Mouse (Mus musculus) ES-E14 (cell line): ENCODE data around the gene Abcf1.

Experiments used
- CHD2 ChIP-seq: IDR thresholded peaks from 2 replicates; pipeline ENCODE4 v1.6.1; 2014; ENCODE audit warnings: mild to moderate bottlenecking, low read depth, low read length, inconsistent platforms
- ZC3H11A ChIP-seq: IDR thresholded peaks from 2 replicates; pipeline ENCODE4 v1.6.1; 2012; ENCODE audit warnings: low read depth, mild to moderate bottlenecking, inconsistent platforms, low read length, borderline replicate concordance
- ZNF384 ChIP-seq: IDR thresholded peaks from 2 replicates; pipeline ENCODE4 v1.6.1; 2012; ENCODE audit warnings: low read depth, low read length, inconsistent platforms

GRCm38 (mm10) chr17:35916297-35917142 is 53.0 kb downstream of the Abcf1 start, which contains the start of the genes Mrps18b and Ppp1r10:
- TF ChIP-seq ZC3H11A (no peak), CHD2 (no peak), ZNF384 (no peak)
